Mouse (Mus musculus) monocyte, adult 2 months (primary cell): ENCODE results near the gene Zic2.

Experiments used
- DNase-seq, 2 experiments: peaks; one replicate each; pipeline ENCODE4 v3.0.0; 2022; ENCODE audit warnings: low spot score in 2 of 2, low read depth in 1 of 2

The Zic2 gene

GRCm38 (mm10) chr14:122492015-122492414, 16.8 kb downstream of the Zic2 start:
- no peak for DNase-seq

GRCm38 (mm10) chr14:122509058-122509457, 33.8 kb downstream of the Zic2 start:
- DNase-seq = no peak

- no peak for DNase-seq
Observed at GRCm38 (mm10) chr14:122511519-122511918, 36.3 kb downstream of the Zic2 start.

- no peak for DNase-seq
Observed at GRCm38 (mm10) chr14:122513511-122514036, 38.3 kb downstream of the Zic2 start.

- no peak for DNase-seq
Observed at GRCm38 (mm10) chr14:122528475-122528874, 53.2 kb downstream of the Zic2 start.
